Mouse (Mus musculus) lung, adult 2 months (tissue): ENCODE results near the gene Ttc5. TPM values are rescaled to one million over a fixed set of nuclear protein-coding genes. Genes with fewer than 3 reads are reported as not detected.

Source experiments
- DNase-seq: peaks from one replicate; pipeline ENCODE4 v3.0.0; 2022
- H3K4me1 ChIP-seq: fragments of 200-500 bp; 2 replicates; pipeline ENCODE4 v1.6.1; 2011; ENCODE audit warnings: low read length; ENCODE audit not compliant: control insufficient read depth, insufficient read depth
- H3K4me3 ChIP-seq: fragments of 200-500 bp; replicated peaks from 2 replicates; pipeline ENCODE3; 2011; ENCODE audit warnings: low read depth, mild to moderate bottlenecking, control low read depth, low read length; ENCODE audit errors: extremely low read depth
- CTCF ChIP-seq: fragments of 200-500 bp; IDR thresholded peaks from 2 replicates; pipeline ENCODE4 v1.5.1; 2011; ENCODE audit warnings: mild to moderate bottlenecking, low read length, control low read depth; ENCODE audit not compliant: insufficient read depth
- POLR2A ChIP-seq: fragments of 200-500 bp; IDR thresholded peaks from 2 replicates; pipeline ENCODE4 v1.6.1; 2011; ENCODE audit warnings: low read depth, mild to moderate bottlenecking, control low read depth, low read length, borderline replicate concordance; ENCODE audit errors: extremely low read depth
- WGBS: fragments of 180-500 bp; shearing (Covaris S2); methylation state at CpG from one replicate; pipeline ENCODE4 v1.1.7; 2018; 5-methylcytosine and 5-hydroxymethylcytosine counted together
- polyA plus RNA-seq: library from polyadenylated mRNA; depleted of rRNA; stranded (reverse); fragments of >200 nt; gene quantifications from 2 replicates; pipeline ENCODE4 v1.2.3, GENCODE M21; 2012

Ttc5 gene
- polyA plus RNA-seq, 1 experiment, result 32.2 TPM

GRCm38 (mm10) chr14:50802843-50803562, 17.7 kb upstream of the Ttc5 start:
- no peak overlapping the region for H3K4me3 ChIP-seq
- 61% methylated on average over 4 of the region's 4 CpGs for WGBS
- DNase-seq, result no peak

GRCm38 (mm10) chr14:50802441-50802840, 17.1 kb upstream of the Ttc5 start:
- no peak for TF ChIP-seq CTCF
- TF ChIP-seq POLR2A, result no peak
- no peak for DNase-seq
- 88% methylated on average over 6 of the region's 6 CpGs for WGBS
- Histone ChIP-seq H3K4me3 (no peak overlapping the region), H3K4me1 (no peaks in the 10 kb centered on the region; the same call in none of the 2 replicates)

More at GRCm38 (mm10) chr14:50802843-50803562, 17.7 kb upstream of the Ttc5 start:
- TF ChIP-seq POLR2A, result no peak
- TF ChIP-seq CTCF, result no peak
- no peaks in the 10 kb centered on the region; the same call in none of the 2 replicates for H3K4me1 ChIP-seq

DNA sequence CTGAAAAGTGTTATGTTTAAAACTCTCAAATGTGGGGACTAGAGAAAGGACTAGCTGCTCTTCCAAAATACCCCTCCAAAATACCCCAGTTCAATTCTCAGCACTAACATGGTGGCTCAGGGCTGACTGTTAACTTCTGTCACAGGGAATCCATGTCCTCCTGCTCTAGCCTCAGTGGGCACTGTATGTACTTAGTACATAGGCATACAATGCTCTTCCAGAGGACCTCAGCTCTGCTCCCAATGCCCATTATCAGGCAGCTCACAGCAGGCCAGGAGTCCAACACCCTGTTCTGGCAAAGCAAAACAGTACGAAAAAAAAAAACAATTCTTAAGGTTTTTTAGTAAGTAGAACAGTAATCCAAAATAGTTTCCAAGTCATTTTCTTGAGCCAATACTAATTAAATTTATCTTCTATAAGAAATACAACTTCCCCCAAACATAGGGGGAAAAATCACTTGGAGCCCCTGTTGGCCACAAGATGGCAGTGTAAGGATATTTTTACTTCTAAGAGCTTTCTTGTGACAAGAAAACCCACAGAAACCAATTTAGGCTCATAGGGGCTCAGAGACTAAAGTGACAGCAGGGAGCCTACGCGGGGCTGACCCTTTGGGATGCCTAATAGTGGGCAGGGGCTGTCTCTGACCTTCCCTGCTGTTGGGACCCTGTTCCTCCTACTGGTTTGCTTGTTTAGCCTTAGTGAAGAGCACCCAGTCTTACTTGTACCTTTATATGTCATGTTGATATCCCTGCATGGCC, 14.4 kb upstream of the Ttc5 start:
- 9% methylated on average over 3 of the region's 3 CpGs for WGBS
- peak; percentile 18 for DNase-seq
- Histone ChIP-seq H3K4me1 (no peaks in the 10 kb centered on the region), H3K4me3 (no peak overlapping the region)
- no peak for TF ChIP-seq CTCF
- TF ChIP-seq POLR2A, result no peak

DNA sequence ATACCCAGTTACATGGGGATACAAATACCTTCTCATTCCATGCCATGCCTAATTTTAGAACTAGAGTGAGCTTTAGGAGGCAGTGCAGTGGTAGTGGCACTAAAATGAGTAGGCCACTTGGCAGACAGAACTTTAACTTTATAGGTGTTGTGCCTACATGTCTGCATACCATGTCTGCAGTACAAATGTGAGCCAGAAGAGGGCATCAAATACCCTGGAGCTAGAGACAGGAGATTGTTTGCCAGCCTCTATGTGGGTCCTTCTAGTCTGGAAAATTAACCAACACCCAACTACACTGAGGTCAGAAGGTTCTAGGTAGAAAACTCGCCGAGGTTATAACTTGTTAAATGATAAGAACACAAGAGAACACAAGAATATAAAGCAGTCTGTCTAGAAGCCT, 13.2 kb upstream of the Ttc5 start:
- H3K4me3 ChIP-seq, result no peak overlapping the region
- TF ChIP-seq POLR2A (no peak), CTCF (no peak)
- WGBS, result 50% methylated on average over 2 of the region's 2 CpGs
- DNase-seq, result no peak
- H3K4me1 ChIP-seq, result no peaks in the 10 kb centered on the region

DNA sequence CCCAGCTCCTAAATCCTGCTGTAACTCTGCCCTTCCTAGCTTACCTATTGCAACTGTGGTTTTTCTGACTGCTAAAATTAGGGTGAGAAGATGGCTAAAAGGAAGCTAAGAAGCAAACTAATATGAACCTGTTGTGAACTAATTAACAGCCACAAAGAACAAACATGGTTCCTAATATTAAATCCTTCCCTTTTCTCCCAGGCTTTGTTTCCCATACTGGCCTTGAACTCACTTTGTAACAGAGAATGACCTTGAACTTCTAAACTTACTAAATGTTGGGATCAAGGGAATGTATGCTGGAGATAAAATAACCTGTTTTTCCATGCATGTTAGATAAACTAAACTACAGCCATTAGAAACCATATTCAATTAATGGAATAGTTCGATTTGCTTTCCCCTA, 11.1 kb upstream of the Ttc5 start:
- 79% methylated on average over 1 of the region's 1 CpGs for WGBS
- H3K4me1 ChIP-seq, result no peaks in the 10 kb centered on the region
- no peak overlapping the region for H3K4me3 ChIP-seq
- TF ChIP-seq POLR2A (no peak), CTCF (no peak)
- DNase-seq, result no peak

GRCm38 (mm10) chr14:50795965-50796364, 10.6 kb upstream of the Ttc5 start:
- no peak for DNase-seq
- 87% methylated on average over 4 of the region's 4 CpGs for WGBS
- H3K4me1 ChIP-seq, result no peaks in the 10 kb centered on the region
- no peak for TF ChIP-seq CTCF
- no peak for TF ChIP-seq POLR2A
- no peak overlapping the region for H3K4me3 ChIP-seq

GRCm38 (mm10) chr14:50795261-50795935, 10.1 kb upstream of the Ttc5 start:
- Histone ChIP-seq H3K4me3 (no peak overlapping the region), H3K4me1 (no peaks in the 10 kb centered on the region)
- WGBS, result 90% methylated on average over 24 of the region's 24 CpGs
- TF ChIP-seq CTCF, result no peak
- TF ChIP-seq POLR2A, result no peak
- no peak for DNase-seq

- H3K4me1 ChIP-seq, result no peaks in the 10 kb centered on the region
- 5% methylated on average over 2 of the region's 2 CpGs for WGBS
Measured at GRCm38 (mm10) chr14:50788157-50788556, 2.8 kb upstream of the Ttc5 start.

DNA sequence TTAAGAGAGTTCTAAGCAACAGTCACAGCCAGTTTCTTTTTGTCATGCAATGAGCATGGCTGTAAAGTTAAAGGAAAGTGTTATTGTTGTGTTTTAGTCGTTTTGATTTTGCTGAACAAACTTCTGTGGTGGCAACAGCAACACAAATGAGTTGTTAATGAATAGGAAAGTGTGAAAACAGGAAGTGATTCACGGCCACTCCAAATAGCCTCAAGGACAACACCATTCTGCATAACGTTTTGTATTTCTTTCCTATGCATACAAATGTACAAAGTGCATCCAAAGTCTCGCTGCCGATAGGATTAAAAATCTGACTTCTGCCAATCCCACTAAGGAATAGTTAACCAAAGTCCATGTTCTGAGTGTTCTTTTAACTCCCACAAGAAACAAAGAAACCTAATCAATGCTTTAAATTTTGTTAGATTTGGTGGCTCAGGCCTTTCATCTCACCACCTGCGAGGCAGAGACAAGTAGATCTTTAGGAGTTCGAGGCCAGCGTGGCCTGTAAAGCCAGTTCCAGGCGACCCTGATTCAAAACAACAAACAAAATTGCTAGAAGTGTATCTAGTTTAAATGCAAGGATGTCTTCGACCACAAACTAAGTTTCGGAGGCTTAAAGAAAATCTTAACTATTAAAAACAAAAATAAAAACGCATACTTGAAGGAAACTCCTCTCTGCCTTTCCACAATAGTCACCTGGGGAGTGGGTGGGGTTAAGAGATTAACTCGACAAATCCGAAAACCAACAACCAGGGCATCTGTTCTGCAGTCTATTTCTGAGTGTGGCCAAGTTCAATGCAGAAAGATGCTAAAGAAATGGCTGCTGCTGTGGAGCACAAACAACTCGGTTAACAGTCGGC, 698 bp downstream of the Ttc5 start:
- H3K4me1 ChIP-seq, result no peaks in the 10 kb centered on the region
- no peak for TF ChIP-seq CTCF
- TF ChIP-seq POLR2A, result no peak
- 13% methylated on average over 16 of the region's 16 CpGs for WGBS
- DNase-seq, result no peak
- peak overlapping the region; percentile 85 for H3K4me3 ChIP-seq

More at GRCm38 (mm10) chr14:50788157-50788556, 2.8 kb upstream of the Ttc5 start:
- TF ChIP-seq CTCF, result no peak
- no peak for TF ChIP-seq POLR2A
- H3K4me3 ChIP-seq, result no peak overlapping the region
- DNase-seq, result no peak

GRCm38 (mm10) chr14:50782166-50782565, 3.2 kb downstream of the Ttc5 start:
- Histone ChIP-seq H3K4me1 (no peaks in the 10 kb centered on the region), H3K4me3 (no peak overlapping the region)
- 92% methylated on average over 3 of the region's 3 CpGs for WGBS
- TF ChIP-seq POLR2A (no peak), CTCF (no peak)
- DNase-seq, result no peak
